Mouse (Mus musculus) stomach, postnatal 0 days (tissue): ENCODE data around the gene Zfx.

Source experiments
- CTCF ChIP-seq: IDR thresholded peaks from 2 replicates; pipeline ENCODE4 v1.5.1; 2016; ENCODE audit warnings: antibody characterized with exemption, low read depth, mild to moderate bottlenecking, moderate library complexity
- EP300 ChIP-seq: optimal IDR thresholded peaks from 2 replicates; pipeline ENCODE3; 2016; ENCODE audit warnings: antibody characterized with exemption

DNA sequence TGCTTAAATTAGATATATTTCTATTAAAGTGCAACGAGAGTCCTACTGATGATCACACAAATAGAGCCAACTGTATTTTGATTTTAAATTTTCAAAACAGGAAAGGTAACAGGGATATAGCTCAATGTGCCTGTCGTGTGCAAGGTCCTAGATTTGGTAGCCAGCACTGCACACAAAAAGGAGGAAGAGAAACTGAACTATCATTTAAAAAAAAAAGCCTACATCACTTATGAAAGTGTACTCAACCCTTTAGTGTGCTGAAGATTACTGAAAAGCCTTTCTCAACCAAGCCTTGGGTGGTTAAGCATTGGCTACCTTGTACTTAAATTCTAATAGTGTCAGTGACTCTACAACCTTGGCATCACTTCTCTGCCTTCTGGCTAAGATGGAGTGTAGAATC, 2.4 kb upstream of the Zfx start:
- TF ChIP-seq CTCF (no peak), EP300 (no peak)
